Mouse (Mus musculus) layer of hippocampus, adult 9-11 months (tissue): ENCODE measurements around the gene Rnf212b.

ENCODE experiments used
- DNase-seq: peaks from one replicate; pipeline ENCODE4 v3.0.0; 2022

Rnf212b gene

DNA sequence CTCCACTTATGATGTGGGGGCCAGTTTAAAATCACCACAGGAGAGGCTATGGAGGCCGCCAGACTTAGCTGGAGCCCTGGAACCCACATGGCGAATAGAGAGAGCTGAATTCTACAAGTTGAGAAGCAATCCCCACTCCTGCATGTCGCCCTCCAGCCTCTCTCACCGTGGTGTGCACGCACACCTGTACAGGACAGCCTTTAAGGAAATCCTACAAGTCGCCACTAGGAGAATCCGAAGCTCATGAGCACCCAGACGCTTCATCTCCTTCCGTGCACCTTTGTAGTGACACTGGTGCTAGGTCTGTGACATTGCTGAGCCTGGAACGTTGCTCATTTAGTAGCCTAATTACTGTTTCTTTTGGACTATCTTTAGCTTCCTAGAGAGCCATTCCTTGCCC, 14.3 kb upstream of the Rnf212b start:
- no peak for DNase-seq

DNA sequence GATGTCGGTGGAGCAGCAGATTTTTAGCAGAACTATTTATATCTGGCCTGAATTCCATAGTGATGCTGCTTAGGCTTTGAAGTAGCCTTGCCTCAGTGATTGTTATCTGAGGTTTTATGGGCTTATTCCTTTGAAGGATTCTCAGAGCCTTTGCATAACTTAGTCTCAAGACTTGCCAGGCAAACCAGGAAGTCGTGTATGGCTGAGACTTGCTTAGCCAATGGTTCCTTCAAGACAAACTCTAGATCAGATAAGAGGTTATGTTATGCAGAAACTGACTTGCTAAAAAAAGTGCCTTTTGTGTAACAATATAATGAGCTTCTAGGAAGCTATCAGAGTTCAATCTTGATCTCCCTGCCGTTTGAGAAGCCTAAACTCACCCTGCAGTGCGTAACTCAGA, 11.5 kb upstream of the Rnf212b start:
- DNase-seq, result no peak

DNA sequence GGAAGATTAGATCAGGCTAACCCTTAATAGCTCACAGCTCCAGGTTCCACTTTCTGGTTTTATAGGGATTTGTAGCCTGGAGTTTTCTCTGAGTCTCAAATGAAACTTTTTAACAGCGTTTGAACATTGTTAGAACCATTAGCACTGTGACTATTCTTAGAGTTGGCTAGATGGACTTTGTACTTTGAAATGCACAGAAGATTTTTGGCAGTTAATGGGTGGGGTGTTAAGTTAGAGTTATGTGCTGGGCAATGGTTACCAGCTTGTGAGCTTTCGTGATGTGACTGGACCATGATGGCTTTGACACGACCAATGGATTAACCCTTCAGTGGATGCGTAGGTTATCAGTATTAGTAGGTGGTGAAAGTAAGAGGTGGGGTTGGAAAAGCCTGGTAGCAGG, 7.8 kb upstream of the Rnf212b start:
- no peak for DNase-seq

- DNase-seq, result no peak
Measured at GRCm38 (mm10) chr14:54808718-54809667, 4.9 kb upstream of the Rnf212b start.

GRCm38 (mm10) chr14:54809668-54810033, 4.3 kb upstream of the Rnf212b start:
- DNase-seq, result no peak

GRCm38 (mm10) chr14:54815737-54816136, 1.8 kb downstream of the Rnf212b start:
- DNase-seq, result no peak

GRCm38 (mm10) chr14:54817791-54818190, 3.9 kb downstream of the Rnf212b start:
- DNase-seq, result peak; percentile 53

DNA sequence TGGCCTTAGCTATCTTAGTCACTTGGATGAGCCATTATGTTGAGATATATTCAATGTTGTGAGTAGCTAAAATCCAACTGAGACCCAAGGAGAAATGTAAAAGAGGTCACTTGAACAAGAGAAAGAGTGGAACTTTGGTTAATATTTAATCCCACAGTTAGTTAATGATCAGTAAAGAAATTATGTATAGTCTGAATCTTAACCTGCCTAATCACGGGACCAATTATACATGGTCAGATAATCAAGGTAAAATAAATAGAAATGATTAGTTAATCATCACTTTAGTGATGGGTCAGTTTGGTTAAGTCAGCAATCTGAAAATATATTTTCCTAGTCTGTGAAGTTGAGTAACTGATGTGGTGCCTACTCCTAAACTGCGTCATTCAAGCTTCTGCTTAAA, 8.4 kb downstream of the Rnf212b start:
- DNase-seq, result no peak

DNA sequence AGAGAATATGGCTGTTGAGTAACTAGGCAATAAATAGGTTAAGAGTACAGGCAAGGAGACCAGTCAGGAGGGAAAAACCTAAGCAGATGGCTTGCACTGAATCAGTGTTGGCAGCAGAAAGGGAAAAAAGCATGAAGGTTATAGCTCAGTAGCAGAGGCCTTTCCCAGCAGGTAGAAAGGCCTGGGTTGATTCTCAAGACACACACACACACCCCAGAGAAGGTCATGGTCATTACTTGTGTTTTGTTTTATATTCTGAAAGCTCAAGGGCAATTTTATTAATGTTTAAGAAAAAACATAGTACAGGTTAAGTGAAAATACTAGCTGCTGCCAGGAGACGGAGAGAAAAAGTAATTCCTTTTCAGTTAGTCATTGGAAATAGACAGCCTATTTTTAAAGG, 9.8 kb downstream of the Rnf212b start:
- no peak for DNase-seq

DNA sequence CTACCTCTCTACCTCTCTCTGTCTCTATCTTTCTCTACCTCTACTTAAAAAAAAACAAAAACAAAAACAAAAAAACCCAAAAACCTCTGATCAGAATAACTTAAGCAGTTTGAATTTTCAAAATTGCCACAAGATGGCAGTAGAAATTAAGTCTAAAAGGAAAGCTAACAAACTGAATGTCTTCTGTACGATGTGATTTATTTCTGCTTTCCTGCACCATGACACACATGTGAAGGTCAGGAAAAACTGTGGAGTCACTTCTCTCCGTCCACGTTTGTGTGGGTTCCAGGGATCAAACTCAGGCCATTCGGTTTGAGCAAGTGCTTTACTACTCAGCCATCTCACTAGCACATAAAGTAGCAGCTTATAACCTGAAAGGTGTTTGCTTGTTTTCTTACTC, 29.5 kb downstream of the Rnf212b start:
- DNase-seq, result no peak

GRCm38 (mm10) chr14:54855726-54856125, 41.8 kb downstream of the Rnf212b start:
- DNase-seq, result no peak

DNA sequence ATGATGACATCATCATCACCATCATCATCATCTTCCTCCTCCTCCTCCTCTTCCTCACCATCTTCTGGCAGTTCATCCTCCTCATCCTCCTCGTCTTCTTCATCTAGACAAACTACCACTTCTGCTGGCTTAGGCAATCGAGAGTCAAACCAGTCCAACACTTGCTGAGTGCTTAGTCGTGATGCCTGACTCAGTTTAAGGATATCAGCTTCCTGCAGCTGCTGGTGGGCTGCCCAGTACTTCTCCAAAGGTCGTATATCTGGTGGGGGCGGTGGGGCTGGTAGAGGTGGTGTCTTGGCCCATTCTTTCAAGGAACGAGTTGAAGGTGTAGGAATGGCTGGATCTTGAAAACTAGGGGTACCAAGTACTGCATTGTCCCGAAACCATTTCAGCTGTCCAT, 42.8 kb downstream of the Rnf212b start:
- no peak for DNase-seq

- no peak for DNase-seq
Measured at GRCm38 (mm10) chr14:54857891-54858290, 44.0 kb downstream of the Rnf212b start.

DNA sequence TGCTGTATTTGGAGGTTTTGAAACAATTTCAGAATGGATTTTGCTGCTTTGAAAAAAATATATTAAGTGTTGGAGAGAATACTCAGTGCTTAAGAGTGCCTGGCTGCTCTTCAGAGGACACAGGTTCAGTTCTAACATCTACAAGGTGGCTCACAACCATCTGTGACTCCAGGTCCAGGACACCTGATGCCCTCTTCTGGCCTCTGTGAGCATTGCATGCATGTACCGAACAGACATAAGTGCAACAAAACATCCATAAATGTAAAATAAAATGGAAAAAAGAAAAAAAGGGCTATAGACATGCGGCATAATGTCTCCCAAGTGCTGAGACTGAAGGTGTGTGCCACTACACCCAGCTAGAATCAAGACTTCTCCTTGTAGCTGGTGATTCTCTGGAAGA, 46.6 kb downstream of the Rnf212b start:
- no peak for DNase-seq

DNA sequence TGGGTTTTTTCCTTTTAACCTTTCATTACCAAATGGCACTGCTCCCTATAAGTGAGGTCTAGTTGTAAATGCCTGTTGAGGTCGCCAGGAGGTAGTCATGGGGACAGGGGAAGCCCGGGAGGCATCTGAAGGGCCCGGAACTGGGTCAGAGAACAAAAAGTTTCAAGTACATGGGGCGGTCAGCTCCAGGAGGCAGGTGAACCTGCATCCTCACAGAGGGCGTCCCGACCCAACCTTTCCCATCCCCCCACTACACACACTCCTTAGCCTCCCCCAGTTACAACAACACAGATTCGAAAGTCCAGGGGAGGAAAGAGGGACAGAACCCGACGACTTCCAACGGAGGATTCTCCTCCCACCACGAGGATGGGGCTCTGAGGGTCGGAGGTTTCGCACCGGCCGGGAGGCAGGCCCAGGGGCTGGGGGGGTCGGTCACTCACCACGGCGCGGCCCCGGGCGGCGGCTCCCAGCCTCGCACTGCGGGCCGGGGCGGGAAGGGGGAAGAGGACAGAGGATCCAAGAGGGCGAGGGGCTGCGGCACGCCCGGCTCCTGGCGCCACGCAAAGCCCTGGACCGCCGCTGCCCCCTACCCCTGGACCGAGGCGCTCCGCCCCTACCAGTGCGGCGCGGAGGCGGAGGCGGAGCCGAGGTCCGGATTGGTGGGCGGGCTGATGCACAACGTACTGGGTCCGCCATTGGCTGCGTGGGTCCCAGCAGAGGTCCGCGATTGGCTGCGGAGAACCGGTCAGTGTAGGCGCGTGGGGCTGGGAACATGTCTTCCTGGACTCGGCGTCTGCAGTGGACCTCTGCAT, 49.8 kb downstream of the Rnf212b start:
- DNase-seq, result peak; percentile 93

DNA sequence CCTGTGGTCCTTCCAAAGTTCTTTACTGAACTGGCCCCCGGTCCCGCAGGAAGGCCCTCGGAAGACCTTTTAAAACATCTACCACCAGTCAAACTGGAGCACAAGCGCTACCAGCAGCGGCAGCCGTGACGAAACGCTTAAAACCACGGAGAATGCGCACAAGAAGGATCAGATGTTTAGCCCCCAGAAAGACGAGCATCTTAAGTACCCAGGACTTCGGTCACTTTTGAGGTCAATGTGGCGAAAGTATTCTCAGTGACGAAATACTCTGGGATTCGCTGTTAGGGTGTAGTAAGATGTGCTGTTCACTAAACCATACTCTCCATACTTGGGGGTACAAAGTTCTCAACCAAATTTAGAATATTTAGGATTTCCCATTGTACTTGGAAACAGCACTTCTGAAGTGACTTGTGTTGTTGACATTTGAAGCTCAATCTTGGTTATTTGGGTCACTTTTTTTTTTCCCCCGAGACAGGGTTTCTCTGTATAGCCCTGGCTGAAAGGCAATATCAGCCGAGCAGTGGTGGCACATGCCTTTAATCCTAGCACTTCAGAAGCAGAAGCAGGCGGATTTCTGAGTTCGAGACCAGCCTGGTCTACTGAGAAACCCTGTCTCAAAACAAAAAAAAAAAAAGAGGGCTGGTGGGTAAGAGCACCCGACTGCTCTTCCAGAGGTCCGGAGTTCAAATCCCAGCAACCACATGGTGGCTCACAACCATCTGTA, 50.5 kb downstream of the Rnf212b start:
- no peak for DNase-seq

GRCm38 (mm10) chr14:54865626-54866025, 51.7 kb downstream of the Rnf212b start:
- no peak for DNase-seq

DNA sequence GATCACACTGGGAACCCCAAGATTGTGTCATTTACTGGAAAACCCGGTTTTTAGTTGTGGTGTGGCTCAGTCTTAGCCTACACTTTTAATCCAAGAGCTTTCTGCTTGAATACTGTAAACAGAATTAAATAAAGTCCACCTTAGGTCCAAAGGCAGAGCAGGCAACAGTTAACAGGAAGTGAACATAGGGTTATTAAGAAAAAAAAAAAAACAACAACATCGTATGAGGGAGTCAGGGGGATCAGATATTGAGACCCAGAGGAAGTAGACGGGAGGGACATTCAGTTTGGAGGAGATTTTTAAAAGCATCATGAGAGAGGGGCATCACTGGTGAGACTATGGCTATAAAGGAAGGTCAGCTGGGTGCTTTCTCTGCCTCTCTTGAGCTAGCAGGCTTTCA, 52.3 kb downstream of the Rnf212b start:
- no peak for DNase-seq

DNA sequence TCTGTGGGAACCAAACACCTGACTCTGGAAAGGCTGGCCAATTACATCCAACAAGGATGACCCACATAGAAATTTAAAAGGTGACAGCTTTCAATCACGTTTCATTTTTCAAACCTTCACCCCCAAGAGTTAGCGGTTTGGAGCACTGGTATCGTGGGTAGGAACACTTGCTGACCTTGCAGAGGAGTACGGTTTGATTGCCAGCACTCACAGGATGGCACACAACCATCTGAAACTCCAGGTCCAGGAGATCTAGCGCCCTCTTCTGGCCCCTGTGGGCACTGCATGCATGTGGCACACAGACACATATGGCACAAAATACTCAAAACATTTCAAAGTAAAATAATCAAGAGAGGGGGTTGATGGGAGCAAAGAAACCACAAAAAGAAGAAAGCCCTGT, 53.0 kb downstream of the Rnf212b start:
- no peak for DNase-seq

- DNase-seq, result no peak
Measured at GRCm38 (mm10) chr14:54868026-54868425, 54.1 kb downstream of the Rnf212b start.

DNA sequence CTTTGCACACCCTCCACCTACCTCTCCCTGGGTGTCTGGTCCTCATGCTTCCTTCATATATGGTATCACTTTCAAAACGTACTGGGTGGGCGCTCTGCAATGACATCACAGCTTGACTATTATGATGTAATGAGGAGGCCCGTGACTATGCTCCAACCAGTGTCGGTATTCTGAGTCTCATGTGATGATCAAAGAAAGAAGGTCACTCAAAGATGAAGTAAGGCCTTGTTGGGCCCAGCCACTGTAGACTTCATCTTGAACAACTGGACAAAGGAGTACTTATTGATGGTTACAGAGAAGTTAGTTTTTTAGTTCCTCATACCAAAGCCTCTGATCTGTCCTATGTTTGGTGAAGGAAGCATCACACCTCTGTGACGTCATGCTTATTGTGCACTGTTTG, 56.9 kb downstream of the Rnf212b start, which contains the start of gene Homez:
Gene Homez (minus strand): TSS at position 101 of the 400 bp plus-strand sequence.
- no peak for DNase-seq

GRCm38 (mm10) chr14:54874165-54874564, 60.2 kb downstream of the Rnf212b start:
- DNase-seq, result no peak

GRCm38 (mm10) chr14:54875844-54876538, 62.0 kb downstream of the Rnf212b start:
- DNase-seq, result peak; percentile 67
